Mouse (Mus musculus) T-cell, adult 66 days (primary cell): ENCODE results near the gene Kars. TPM values are rescaled to one million over a fixed set of nuclear protein-coding genes. Genes with fewer than 3 reads are reported as not detected.

Experiments
- total RNA-seq, 2 experiments: library from RNA; stranded (reverse); gene quantifications; 3 replicates in 1 of 2; 4 replicates in 1 of 2; pipeline ENCODE4 v1.2.4; 2023

Kars gene
- 10 to 100 TPM; 86.1 to 90.1 TPM for total RNA-seq

GRCm38 (mm10) chr8:112010997-112011815 lies at the start of gene Kars, which contains the start of gene Terf2ip:
Gene Kars (minus strand): TSS chr8:112011323.
Gene Terf2ip (plus strand): TSS chr8:112011398.

GRCm38 (mm10) chr8:112014936-112015335 lies 3.8 kb upstream of the Kars start, which contains the start of gene Gm6793:
Gene Gm6793 (minus strand): TSS chr8:112015036.

GRCm38 (mm10) chr8:111992013-111992702 lies 19.0 kb downstream of the Kars start, which contains the start of gene Adat1:
Gene Adat1 (minus strand): TSS chr8:111992302.

Other genes with a start within 250 kb of the Kars start
- 10 to 100 TPM; 35.3 to 45.2 TPM for gene Cfdp1, start 157.0 kb downstream of the Kars start, total RNA-seq
- gene Tmem170, start 134.6 kb downstream of the Kars start, total RNA-seq: 1 to 10 TPM; 3.3 to 3.8 TPM
- not detected for gene Chst5, start 100.9 kb downstream of the Kars start, total RNA-seq
- gene Tmem231, start 77.4 kb downstream of the Kars start, total RNA-seq: under 1 TPM; 0.41 to 0.50 TPM
- gene Gabarapl2, start 70.6 kb downstream of the Kars start, total RNA-seq: 100 to 1,000 TPM; 120 to 127 TPM
- 1 to 10 TPM; 5.7 TPM for gene Adat1, start 19.0 kb downstream of the Kars start, total RNA-seq
- gene Terf2ip, start 75 bp upstream of the Kars start, total RNA-seq: 10 to 100 TPM; 13.8 to 17.4 TPM
- gene Gm6793, start 3.7 kb upstream of the Kars start, total RNA-seq: not detected